Mouse (Mus musculus) induced T-regulatory cell, adult 2 months (primary cell): Measurements from ENCODE around the gene Olr1.

Source experiments
- DNase-seq: peaks from one replicate; pipeline ENCODE4 v3.0.0-alpha.2; 2012; ENCODE audit warnings: low read depth

The Olr1 gene

DNA sequence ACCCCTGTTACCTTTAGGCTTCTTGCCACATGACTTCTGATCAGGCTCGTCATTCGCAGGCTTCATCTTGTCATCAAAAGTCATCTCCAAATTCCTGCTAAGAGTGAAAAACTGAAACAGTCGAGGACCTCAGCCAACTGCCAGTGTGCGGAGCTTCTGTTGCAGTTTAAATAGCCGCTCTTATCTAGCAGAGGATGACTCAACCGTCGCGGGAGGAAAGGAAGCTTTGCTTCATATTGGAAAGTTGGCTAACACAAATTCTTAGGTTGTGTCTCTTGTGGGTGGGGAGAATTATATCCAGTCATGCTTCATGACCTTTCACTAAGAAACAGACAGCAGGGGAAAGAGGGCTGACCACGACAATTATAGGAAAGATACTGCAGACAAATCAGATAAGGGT is at the start of gene Olr1:
TSS of gene Olr1 (minus strand) at position 142 of the 400 bp plus-strand sequence.
- DNase-seq: no peak

DNA sequence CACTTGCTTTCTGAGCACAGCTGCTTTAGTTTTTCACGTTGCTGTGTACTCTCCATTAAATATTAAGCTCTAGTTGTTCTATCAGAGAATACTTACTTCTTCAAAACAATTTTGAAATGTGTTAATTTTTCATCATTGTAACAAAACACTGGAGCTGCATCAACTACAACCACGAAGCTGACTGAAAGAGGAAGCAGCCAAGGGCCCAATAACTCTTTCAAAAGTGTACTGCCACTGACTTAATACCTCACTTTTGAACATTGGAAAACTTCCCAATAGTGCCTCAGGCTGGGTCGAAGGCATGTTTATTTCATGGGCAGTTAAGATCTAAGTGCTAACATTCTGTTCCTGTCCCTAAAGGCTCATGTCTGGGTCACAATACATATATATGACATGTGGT is 41.0 kb upstream of the Olr1 start:
- DNase-seq: no peak

DNA sequence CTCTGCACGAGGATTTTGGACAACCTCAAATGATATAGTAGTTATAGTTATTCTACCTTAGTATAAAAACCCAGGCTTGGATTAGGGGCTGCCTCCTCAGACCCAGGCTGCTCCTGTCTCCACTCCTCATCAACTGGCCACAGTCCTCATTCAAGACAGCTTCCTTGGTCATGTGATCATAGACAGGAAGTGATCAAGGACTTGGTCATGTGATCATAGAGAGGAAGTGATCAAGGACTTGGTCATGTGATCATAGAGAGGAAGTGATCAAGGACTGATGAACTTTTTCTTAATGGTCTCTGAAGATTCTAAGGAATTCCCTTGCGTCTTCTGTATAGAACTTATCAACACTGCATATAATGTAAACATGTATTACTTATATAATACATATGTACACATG is 40.3 kb upstream of the Olr1 start:
- no peak for DNase-seq

DNA sequence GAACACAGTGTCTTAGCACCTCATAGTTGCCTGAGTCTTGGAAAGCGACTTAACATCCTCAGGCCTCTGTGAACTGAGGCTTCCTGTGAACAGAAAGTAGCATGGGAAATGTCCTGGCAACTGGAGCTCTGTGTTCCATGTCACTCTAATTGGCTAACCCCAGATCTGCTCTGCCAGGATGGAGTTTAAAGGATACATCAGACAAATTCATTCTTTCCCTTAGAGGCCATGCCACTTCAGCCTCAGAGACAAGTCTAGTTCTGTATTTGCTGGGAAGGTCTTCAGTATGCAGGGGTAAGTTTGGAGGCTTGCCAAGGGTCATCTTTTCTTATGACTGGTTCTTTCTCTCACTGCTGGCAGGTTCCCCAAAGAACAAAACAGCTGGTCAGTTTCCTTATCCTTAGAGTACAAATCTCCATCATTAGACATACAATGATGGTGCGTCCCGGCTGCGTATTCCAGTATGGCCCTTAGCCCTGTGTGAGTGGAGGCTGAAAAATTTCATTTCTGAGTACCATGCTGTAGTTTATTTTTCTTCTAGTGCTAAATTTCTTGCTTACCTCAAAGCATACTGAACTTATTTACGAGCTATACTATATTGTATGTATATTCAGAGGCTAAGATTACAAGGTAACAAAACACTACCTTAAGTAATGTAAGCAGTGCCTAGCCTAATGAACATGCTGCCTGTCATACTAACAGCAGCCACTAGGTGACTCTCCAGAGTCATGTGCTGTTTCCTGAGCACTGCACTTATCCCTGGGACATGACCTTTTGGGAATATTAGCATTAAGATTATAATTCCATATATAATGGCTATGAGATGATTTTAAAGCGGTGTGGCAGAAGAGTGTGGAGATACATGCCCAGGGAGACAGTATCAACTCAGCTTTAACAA is 37.0 kb upstream of the Olr1 start:
- DNase-seq: peak; percentile 69

DNA sequence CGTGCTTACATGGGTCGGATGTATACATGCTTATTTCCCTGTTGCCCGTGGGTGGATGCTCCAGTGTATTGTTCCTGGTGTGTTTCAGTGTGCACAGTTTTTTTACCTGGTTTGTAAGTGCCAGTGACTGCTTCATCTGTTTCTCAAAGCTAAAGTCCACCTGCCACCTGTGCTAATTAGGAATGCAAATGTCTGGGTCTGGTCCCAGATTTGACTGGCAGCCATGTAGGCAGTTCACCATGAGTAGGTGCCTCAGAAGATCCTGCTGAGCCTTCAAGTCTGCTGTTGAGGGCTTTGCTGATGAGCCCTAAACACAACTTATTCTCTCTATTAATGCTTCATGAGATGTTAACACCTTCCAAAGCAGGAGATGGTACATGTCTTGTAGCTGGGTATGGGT is 35.6 kb upstream of the Olr1 start:
- DNase-seq: no peak

DNA sequence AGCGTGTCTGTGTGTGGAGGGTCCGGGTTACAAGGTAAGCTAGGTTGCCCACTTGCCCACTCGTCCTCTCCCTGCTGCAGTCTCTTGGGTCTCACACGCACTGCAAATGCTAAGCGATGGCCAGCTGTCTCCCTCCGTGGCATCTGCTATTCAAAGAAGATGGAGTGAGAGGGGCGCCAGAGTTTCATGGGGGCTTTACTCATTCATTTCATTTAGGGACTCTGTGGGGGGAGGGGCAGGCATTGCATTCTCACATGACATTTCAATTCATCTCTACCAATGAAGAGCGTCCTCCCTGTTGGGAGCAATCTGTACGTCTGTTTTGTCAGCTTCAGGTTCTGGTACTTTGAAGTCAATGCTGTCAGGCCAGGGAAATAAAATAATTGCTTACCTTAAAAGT is 35.0 kb upstream of the Olr1 start:
- no peak for DNase-seq

DNA sequence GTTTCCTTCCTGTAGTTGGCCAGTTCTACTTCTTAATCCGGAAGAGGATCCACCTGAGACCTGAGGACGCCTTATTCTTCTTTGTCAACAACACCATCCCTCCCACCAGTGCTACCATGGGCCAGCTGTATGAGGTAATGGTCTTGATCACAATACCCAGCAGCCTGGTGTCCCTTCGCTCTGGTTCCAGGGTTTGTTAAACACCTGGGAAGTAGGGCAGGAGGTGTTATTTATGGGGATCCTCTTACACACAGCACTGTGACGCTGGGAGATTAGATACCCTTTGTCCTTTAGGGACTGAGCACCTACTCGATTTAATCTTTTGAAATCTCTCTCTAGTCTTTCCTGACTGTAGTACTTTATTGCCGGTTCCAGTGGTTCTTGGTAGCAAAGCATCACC is 31.6 kb upstream of the Olr1 start:
- no peak for DNase-seq

DNA sequence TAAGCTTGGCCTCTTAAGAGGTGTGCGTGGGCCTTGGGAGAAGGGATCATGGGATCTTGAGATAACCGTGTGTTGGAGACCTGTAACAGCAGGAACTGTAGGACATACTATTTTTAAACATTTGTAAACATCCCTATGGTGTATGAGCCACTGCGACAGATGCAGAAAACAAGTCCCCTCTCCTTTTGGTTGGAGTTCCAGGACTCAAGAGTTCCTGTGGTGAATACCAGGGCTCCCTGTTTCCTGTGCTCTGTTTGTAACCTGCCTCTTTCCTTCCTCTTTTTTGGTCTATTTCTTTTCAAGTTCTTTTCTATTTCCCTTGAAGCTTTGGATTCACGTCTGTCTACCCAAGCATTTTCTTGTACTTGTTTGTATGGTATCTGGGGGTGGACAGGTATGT is 28.8 kb upstream of the Olr1 start:
- DNase-seq: no peak

DNA sequence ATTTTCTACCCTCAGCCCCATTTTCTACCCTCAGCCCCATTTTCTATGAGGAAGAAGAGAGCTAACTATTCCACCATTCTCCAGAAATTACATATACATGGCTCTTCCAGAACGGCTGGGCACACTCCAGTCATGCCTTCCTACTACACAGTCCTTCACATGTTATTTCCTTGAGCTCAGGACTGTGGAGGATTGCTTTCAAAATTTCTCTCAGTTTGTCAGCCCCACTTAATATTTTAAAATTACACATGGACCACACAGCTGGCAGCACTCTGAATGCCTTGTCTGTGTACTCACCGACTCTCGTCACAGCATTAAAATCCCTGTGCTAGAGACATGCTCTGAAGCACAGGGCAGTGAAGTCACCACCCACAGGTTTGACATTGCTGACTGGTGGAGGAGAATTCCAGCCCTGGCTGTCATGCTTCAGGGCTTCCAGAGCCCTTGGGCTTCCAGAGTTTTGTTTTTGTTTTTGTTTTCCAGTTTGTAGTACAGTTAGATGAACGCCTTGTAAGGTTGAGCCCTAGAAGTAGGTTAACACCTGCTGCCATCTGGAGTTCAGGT is 27.7 kb upstream of the Olr1 start:
- DNase-seq: no peak

DNA sequence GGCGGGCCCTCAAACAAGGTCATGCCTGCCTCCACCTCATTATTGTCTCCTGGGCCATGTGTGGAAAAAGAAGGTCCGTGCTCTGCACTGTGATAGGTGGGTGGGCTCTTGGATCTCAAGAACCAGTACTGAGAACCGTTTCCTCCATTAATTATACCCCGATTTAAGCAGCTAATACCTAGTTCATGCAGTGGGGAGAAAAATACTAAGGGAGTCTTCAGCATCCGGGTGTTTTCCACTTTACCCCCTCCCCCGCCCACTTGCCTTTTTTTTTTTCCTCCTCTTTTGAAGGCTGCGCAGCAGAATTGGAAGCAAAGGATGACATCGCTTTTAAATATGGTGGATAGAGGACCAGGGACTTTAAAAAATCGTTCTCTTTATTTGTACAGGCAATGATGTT is 27.1 kb upstream of the Olr1 start:
- DNase-seq: peak; percentile 50

DNA sequence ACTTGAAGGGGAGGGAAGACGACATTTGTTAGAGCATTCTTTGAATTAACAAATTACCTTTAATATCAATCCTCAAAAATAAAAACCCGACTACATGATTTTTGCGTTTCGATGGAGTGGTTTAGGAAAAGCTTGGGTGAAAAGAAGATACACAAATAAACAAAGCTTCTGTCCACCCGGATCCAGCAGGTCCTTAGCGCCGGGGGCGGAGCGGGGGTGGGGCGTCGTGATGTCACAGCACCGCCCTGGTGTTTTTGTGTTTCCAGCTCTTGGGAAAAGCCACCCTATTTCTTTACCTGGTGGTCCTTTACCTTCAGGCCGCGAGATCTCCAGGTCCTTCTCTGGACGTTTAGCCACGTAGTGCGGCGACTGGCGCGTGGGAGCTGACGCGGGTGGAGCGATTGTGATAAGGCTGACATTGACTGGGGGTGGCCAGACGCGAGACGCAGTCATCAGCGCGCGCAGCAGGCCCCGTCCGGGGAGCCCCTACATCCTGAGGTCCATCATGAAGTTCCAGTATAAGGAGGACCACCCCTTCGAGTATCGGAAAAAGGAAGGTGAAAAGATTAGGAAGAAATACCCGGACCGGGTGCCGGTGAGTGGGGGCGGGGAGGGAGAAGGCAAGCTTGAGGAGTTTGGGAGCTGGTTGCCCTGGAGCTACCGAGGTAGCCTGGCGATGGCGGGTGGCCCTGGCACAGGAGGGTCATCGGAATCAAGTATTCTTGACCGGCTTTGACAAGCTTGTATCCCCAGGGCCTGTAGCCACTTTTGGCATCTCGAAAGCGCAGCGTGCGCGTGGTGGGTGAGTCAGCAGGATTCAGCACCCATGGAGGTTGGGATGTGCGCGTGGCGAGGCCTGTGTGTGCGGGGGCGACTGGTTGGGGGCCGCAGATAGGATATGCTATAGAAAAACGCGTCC is 26.2 kb upstream of the Olr1 start, which contains the start of gene Gabarapl1:
TSS of gene Gabarapl1 (plus strand) at position 219 of the 919 bp plus-strand sequence.
- DNase-seq: peak; percentile 77

DNA sequence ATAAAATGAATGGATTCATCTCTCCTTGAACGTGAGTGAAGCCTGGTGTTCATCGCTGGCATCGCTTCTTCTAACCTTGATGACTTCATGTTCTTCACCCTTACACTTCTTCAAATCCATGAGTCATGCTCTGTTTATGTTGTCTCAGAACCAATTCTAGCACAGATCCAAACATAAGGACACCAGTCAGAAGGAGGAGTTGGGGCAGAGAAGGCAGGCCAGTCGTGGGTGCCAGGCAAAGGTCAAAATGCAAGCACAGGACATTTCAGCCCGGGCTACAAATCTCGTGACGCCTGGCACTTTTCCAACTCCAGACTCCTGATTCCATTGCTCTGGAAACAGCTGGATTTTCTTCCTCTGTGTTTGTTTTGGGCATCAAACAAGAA is 25.6 kb upstream of the Olr1 start:
- peak; percentile 45 for DNase-seq

DNA sequence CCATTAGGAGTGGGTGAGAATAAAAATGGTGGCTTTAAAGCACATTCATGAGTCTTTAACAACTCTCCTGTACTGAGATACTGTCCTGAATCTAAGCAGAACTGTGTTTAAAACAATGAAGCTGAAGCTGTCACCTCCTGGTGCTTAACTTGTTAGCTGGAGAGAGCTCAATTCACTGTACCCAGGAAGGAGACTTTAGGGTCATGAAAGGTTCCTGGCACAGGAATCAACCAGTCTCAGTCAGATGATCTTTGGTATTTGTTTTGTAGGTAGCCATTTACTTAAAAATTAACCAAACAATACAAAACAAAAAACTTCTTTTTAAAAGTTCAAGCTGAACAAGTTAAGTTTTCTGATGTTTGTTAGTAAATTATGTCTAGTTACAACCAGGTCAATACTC is 23.3 kb upstream of the Olr1 start:
- DNase-seq: no peak

DNA sequence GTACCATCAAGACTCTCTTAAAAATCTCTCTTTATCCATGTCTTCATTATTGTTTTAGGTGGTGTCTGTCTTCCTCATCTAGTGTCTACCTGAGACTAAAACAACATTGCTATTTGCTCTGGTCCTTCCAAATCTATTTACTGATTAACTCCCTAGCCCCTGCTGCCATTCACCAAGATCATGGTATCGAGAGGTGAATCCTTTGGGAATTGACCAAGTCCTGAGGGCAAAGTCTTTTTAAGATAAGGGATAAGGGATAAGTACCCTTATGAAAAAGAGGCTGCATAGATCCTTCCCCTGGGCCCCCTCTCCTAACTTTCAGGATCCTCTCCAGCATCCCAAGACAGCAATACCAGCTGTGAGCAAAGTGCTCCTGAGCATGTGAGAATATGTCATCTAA is 22.6 kb upstream of the Olr1 start:
- DNase-seq: no peak

DNA sequence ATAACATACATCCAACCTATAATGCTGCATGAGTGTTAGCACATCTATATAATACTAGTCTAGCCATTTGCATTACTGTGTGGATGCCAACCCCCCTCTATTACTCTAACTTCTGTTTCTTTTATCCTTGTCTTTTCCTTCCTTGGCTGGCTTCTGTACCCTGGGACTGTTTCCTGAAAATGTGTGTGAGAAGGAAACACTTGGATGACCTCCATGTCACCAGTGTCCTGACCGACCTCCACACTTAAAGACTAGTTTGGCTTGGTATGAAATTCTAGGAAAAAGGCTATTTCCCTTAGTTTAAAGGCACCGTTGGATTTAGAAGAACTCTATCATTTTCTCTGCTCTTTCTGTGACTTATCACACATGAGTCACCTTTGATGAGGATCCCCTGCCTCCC is 20.5 kb upstream of the Olr1 start:
- DNase-seq: no peak

DNA sequence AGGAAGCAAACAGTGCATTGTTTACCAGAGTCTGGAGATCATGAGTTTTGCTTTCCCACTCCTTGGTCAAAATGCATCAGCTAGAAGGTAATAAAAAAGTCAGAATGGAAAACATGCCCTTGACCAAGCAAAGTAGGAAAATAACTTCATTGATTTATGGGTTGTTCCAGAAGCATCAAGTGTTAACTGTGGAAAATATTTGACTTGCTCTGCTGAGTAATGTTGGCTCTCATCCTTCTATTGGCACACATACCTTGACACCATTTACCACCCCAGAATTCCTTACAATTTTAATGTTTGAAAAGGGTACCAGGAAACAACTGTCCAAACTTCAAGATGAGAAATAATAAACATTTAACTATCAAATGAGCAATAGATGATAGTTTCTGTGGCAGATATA is 19.1 kb upstream of the Olr1 start:
- DNase-seq: no peak

DNA sequence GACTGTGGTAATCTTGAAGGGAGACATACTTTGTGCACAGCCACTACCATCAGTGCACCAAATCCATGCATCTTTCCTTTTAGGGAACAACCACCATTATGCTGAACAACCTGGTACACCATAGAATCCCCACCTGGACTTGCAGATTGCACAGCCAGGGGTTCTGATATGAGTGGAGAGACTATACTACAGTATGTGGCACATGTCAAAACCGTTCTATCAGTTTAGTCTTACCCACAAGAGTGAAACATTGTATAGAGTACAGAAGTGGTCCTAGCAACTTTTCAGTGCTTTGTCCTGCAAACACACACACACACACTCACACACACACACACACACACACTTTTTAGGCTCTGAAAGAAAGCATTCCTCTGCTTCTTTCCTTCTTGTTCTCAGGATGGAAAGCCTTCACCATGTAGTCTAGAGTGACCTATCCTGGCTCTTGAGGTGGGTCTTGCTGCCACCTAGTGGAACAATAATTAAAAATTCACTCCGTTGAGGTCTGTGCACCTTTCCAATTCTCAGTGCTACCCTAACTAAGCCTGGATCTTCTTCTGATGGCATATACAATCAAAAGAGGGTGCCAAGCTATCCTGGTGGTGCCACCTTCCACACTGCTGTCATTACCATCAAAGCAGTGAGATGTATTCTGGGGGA is 10.9 kb upstream of the Olr1 start:
- peak; percentile 50 for DNase-seq

DNA sequence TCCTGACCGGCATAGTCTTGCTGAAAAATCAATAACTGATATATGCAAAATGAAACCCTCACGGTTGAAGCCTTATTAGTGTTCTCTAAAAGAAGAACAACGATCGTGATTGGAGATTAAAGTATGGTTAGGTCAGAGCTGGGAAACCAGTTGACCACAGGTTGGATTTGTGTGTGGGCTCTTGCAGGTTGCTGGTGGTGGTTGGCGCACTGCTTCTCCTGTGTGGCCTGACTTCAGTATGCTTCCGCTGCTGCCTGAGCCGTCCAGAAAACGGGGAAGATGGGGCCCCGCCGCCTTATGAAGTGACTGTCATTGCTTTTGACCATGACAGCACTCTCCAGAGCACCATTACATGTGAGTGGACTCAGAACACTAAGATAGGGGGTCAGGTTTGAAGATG is 9.4 kb upstream of the Olr1 start:
- no peak for DNase-seq

DNA sequence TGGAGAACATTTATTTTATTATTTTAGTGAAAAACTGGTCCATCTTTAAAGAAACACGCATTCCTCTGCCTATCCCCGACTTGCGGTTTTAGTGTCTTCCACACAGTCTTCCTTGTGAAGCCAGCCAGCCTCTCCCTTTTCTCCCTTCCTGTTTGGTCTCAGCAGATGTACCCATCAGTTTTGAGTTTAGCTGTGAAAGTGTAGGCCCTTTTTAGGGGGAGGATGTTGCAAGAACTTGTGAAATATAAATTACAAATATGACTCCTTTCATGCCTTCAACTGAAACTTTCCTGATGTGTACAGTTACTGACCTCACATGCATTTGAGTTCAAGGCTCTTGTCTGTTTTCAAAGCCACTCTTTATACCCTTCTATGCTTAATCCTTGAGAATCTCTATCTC is 8.1 kb upstream of the Olr1 start:
- DNase-seq: no peak

DNA sequence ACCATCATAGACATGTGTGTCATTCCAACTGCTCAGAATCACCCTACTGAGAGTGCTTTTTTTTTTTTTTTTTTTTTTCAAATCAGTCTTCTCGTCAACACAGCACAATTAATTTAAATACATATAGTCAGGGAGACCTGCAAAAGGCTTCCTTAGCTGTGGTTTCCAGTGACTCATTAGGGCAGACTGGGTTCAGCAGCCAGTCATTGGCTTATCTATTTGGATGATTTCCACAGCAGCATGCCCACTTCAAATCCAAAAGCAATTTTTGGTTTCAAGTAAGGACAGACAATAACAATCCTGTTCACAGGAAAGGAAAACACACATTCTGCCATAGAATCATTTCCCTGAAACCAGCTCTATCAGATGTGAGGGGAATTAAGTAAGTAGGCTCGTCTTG is 7.4 kb upstream of the Olr1 start:
- no peak for DNase-seq

DNA sequence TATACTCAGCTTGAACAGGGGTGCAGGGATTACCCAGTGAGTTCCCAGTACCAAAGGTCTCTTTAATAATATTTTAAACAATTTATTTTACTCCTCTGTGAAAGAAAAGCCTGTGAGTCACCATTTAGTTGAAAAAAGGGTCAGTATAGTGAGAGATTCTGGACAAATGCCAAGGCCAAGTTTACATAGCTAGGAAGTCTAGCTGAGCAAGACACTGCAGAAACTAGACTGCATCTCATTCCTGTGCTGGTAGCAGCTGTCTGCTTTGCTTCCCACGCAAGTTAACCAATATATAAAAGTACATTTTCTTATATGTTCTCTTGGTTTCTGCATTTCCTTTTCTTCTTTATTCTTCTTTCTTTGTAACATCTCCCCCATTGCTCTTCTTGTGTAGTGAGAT is 6.4 kb upstream of the Olr1 start:
- no peak for DNase-seq

DNA sequence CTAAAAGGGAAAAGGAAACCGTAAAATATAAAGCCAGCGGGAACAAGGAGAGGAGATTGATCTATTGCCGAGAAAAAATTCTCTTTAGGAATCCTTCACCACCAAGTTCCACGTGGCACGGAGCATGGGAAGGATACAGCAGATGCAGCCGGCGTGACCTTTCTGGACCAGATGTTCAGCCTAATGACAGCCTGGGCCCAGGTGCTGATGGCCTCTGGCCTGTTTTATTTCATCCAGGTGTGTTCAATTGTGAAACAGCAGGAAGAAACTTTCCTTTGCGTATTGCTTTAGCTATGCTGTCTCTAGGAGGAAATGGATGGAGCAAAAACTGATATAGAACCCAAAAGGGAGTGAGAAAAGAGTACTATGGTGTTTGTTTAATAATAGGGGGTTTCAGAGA is 5.9 kb upstream of the Olr1 start:
- no peak for DNase-seq
